Mouse (Mus musculus) ES-E14 (cell line): Measurements from ENCODE around the gene Cib4.

Source experiments
- MAFK ChIP-seq: IDR thresholded peaks from 2 replicates; pipeline ENCODE4 v1.6.1; 2014; ENCODE audit warnings: mild to moderate bottlenecking, low read depth, low read length, inconsistent platforms; ENCODE audit not compliant: insufficient read depth
- ZNF384 ChIP-seq: IDR thresholded peaks from 2 replicates; pipeline ENCODE4 v1.6.1; 2012; ENCODE audit warnings: low read depth, low read length, inconsistent platforms

GRCm38 (mm10) chr5:30485136-30485535 is 60.5 kb downstream of the Cib4 start:
- TF ChIP-seq MAFK: no peak
- no peak for TF ChIP-seq ZNF384
